Mouse (Mus musculus): ENCODE results near the gene Cptp.

The Cptp gene

DNA sequence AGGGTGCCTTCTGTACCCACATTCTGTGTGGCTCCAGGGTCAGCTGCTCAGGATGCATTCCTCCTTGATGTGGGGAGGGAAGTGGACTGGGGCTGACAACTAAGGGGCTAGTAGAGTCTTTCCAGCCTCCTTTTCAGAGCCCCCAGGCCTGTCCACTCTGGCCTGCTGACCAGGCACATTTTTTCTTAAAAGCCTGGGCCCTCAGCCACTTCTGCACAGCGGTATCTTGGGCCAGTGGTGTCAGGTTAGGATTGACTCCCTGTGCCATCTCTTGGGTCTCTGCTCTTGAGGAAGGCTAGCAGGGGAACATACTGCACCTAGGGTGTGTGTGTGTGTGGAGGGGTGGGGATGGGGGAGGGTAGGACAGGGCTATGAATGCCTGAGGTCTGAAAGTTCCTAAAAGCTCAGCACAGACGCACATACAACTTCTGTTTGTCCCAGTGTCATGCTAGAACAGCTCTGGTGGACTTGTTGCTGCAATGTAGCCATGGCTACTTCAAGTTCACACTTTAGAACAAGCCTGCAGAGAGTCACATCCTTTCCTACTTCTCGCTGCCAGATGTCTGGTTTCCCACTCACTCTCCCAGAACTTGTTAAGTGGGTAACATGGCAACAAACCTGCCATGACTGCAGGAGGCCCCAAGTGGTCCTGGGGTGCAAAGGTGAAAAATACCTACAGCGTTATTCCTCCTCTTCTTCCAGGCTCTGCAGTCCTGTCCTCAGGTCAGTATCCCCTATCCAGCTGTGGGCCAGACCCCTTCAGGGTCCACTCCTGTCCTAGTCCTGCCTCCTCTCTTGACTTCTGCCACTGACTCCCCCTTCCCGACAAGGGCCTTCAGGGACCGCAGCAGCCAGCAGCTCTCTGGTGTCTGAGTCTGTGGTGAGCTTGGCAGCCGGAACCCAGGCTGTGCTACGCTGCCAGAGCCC, 28.9 kb downstream of the Cptp start:
- no peak for DNase-seq

GRCm38 (mm10) chr4:155839483-155839910, 29.7 kb downstream of the Cptp start, which contains the start of gene Mxra8:
TSS of gene Mxra8 (plus strand) at chr4:155839680.
- no peak for DNase-seq

GRCm38 (mm10) chr4:155838187-155839153, 30.8 kb downstream of the Cptp start:
- DNase-seq: no peak

DNA sequence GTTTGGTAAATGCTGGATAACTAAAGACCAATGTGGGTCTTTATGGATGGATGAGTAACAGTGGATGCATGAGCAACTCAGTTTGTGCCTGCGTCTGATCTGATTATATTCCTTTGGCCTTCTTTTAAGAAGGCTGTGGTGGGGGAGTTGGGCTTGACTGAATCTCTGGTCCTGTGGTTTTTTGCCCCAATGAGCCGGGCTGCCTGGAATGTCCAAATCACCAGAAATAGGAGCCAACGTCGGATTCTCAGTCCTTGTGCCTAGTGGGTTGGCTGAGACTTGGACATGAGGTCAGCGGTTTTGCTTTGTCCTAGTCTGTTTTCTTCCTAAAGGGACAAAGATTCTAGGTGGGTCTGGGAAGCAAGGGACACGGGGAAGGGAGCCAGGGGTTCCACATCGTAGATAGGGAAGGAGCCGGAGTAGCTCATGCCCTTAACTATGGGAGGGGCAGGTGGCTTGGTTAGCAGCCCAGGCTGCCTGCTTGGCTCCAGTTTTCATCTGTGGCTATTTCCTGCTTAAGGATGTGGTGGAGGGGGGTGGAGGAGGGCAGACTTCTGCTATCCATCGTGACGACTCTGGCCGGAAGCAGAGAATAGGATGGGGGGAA, 31.7 kb downstream of the Cptp start:
- no peak for DNase-seq

DNA sequence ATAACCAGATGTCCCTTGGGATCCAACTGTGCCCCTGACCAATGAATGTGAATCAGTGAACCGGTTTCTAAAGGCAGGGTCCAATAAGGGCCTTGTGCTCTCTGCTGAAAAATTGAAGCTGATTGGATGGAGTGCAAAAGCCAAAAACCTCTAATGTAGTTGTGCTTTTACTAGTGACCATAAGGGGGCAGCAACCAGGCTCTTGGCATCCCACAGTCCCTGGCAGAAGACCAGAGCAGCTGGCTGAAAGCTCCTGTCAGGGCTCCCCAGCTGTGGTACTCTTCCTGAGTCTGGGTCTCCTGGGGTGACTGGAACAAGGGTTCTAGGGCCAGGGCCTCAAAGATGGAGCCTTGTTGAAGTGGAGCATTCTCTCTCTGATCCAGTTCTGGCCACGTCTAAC, 35.4 kb downstream of the Cptp start:
- peak; percentile 71 for DNase-seq

DNA sequence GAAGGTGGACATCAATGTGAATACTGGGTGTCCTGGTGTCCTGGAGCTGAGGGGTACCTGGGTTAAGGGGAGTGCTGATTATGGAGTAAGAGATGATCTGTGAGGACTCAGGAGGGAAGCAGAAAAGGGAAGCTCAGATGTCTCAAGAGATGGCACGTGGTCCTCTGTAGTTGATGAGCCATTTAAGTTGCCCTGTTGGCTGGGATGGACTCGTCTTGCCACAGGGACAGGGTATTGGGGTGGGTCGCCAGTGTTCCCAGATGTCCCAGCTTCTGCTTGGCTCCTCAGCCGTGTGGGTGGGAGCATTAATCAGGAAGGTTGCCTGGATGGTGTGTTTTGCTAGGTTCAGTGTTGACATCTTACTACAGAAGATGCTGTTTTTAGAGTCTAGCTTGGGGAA, 36.0 kb downstream of the Cptp start:
- DNase-seq: no peak

- DNase-seq: peak; percentile 29
Observed at GRCm38 (mm10) chr4:155832321-155832720, 36.9 kb downstream of the Cptp start.

DNA sequence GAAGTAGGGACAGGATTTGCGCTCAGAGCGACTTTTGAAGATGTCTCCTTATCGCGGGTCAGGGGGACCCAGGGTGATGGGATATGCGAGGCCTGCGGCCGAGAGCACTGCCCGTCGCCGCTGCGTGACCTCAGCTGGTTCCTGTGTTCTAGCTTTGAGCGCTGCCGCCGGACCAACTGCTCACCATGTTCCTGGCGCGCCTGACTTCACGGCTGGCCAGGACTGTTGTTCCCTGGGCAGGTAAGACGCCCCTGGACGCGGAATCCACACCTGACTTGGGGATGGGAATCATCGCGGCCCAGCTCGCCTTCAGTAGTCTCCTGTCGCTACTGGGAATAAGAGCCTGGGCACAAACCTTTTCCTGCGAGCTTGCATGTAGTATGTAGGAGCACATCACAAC, 37.4 kb downstream of the Cptp start:
- DNase-seq: no peak

DNA sequence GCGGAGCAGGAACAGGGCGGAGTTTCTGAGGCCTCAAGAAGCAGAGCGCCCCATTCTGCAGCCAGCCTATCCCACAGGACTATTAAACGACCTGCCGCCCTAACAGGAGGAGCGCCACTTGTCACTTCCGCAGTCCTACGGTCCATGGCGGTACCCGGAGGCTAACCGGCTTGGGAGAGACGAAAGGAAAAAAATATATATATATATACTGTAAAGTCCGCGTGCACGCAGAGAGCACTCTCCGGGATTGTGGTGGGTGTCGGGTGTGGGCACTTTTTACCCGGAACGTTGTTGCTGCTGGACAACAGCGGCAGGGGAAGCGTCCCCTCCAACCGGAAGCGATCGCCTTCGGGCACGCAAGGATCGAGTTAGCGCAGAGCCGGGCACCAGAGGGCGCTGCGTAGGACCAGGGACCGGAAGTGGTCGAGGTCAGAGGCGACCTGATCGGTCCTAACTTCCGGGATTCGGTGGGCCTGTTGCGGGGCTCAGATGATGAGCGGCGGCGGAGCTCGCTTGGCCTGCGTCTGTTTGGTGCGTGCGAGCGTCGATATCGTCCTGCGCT, 38.0 kb downstream of the Cptp start, which contains the start of gene Aurkaip1:
TSS of gene Aurkaip1 (plus strand) at position 68 of the 562 bp plus-strand sequence.
- DNase-seq: peak; percentile 97

- DNase-seq: no peak
Observed at GRCm38 (mm10) chr4:155830596-155830995, 38.6 kb downstream of the Cptp start.

DNA sequence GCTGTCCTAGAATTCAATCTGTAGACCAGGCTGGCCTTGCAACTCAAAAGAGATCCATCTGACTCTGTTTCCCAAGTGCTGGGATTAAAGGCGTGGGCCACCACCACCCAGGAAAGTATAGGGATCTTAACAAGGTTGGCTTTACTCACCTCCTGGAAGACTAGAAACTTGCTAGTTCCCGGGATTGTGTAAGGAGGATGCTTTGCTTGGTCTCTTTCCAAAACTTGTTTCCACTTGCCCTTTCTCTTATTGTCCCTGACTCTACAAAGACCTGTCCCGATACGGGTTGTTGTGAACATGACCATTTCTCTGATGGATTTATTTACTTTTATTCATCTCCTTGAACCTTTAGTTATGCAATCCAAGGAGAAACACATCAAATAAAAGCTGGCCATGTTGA, 39.4 kb downstream of the Cptp start:
- DNase-seq: no peak

GRCm38 (mm10) chr4:155823443-155823842, 45.8 kb downstream of the Cptp start:
- DNase-seq: no peak

GRCm38 (mm10) chr4:155821025-155821424, 48.2 kb downstream of the Cptp start:
- DNase-seq: peak; percentile 65

- no peak for DNase-seq
Observed at GRCm38 (mm10) chr4:155817533-155817932, 51.7 kb downstream of the Cptp start.

Measured in thymus, postnatal 4 days (tissue).